Mouse (Mus musculus) cerebellum, adult (tissue): ENCODE measurements at regions not wholly inside any gene's neighbourhood (a gene's known extent, or its start where the extent isn't known, plus 50 kb on each side); places are given as distances from the start of the nearest gene placed in this dataset.

Source experiments
- ATAC-seq: cut with Nextera tagmentation; 2 replicates; pipeline ENCODE4 v1.9.2; 2017; ENCODE audit warnings: mild to moderate bottlenecking, moderate library complexity, mixed read lengths; ENCODE audit not compliant: insufficient number of reproducible peaks, low FRiP score, low TSS enrichment

DNA sequence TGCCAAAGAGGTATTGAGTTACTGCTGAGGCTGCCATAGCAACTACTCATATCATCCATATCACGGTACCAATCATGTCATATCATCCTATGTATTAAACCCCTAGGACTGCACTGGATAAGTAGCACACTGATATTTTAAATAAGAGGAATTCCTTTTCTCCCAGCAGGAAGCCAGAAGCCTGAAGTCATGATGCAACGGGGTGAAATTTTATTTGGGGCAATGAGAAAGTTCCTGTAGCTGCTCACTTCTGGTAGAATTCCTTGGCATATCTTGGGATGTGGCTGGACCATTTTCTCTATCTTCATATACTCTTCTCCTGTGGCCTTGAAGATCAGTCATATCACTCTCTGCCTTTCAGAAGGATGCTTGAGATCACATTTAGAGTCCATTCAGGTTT lies 87.3 kb upstream of the 4933402D24Rik start:
- ATAC-seq: no peak

DNA sequence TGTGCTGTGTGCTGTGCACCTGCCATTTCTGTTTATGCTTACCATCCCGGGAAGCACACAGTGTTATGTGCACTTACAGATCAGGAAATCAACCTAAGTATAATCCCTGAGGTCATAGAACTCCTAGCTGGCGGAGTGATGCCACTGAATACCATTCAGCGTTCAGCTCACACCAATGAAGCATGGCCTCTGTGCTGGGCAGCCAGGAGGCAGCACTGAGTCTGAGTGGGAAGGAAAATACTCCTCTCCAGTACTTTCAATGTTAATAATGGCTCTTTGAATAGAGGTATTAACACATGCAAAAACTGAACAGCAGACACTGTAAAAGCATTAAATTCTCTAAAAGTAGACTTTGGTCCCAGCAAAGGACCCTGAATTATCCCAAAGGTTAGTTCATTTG lies 85.7 kb upstream of the 4933402D24Rik start:
- ATAC-seq: no peak

DNA sequence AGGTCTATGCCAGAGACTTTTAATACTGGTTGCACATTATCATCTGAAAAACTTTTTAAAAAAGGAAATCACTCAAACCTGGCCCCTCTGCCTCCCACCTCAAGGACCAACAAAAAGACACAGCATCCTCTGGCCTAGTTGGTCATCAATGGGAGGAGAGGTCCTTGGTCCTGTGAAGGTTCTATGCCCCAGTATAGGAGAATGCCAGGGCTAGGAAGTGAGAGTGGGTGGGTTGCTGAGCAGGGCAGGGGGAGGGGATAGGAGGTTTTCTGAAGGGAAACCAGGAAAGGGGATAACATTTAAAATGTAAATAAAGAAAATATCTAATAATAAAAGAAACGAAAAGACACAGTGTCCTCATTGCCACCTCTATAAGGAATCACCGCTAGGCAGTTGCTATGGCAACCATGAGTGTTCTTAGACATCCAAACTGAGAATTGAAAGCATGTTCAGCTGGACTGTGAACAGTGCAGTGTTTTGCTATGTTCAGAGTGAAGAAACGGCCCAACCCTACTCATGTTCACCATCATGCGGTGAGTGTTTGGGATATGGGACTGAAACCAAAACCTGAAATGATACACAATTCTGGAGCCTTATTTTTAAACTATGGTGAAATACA lies 82.5 kb upstream of the 4933402D24Rik start:
- ATAC-seq: no peak

DNA sequence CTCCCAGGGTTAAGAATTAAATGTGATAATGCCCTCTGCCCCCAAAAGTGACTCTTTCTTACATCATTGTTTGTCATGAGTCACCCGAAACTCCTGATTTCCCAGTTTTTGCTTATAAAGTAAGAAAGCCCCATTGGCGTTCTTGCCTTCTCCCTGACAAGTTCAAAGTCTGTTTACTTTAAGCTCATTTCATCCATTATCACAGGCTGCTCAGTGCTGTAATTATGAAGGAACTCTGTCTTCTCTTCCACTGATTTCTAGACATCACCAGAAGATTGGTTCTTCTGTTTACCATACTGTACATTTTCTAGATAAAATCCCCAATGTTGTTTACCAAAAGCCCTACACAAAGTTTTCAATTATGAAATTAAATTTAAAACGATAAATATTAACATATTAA lies 81.2 kb upstream of the 4933402D24Rik start:
- ATAC-seq: no peak

DNA sequence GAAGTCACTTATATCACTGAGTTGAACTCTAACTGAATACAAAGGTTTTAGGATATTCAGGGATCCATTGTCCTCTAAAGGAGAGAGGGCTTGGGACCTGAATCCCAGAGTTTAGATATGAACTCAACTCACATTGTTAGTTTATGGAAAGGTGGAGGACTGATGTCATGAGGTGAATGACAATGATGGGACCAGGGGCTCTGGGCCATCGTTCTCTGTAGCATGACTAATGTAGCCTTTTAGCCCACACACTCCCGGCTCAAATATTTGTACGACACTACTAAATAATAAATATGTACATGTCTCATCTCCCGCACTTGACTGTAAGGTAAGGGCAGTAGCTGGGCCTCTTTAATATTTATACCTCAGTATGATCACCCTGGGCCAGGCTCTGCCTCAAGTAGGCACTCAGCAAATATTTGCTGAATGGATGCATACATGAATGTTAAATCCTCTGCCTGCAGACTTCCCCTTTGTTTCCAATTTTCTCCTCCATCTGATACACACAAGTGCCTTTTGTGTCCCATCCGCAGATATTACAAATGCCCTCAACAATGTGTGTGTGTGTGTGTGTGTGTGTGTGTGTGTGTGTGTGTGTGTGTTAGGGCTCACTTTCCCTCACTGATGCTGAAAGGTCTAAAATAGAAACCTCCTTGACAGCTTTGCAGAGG lies 59.2 kb upstream of the 4933402D24Rik start:
- no peak for ATAC-seq

DNA sequence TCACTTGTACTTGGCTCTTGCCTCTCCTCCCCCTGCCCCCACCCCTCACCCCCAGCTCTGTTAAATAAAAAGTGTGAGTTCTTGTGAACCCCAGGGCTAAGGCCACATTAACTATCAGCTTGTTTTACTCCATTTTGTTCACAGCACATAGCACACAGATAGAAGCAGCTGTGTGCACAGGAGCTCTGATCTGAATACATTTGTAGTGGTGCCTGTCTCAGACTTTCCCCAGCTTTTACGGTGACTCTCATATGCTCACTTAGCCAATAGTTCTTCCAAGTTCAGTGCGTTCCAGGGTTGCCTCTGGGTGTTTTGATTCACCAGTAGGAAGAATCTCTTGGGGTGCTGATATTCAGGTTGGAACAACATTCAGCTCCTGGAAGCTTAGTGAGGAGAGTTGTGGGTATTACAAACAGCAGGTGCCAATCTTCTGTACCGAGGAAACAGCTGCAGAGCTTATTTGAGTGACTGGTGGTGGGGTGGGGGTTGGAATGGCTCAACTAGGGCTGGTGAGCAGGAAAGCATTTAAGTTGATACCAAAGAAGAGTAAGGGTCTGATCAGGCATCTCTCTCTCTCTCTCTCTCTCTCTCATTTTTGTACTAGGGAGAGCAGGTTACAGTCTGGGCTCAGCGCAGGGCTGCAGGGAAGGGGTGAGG lies 51.7 kb upstream of the 4933402D24Rik start:
- ATAC-seq: no peak

DNA sequence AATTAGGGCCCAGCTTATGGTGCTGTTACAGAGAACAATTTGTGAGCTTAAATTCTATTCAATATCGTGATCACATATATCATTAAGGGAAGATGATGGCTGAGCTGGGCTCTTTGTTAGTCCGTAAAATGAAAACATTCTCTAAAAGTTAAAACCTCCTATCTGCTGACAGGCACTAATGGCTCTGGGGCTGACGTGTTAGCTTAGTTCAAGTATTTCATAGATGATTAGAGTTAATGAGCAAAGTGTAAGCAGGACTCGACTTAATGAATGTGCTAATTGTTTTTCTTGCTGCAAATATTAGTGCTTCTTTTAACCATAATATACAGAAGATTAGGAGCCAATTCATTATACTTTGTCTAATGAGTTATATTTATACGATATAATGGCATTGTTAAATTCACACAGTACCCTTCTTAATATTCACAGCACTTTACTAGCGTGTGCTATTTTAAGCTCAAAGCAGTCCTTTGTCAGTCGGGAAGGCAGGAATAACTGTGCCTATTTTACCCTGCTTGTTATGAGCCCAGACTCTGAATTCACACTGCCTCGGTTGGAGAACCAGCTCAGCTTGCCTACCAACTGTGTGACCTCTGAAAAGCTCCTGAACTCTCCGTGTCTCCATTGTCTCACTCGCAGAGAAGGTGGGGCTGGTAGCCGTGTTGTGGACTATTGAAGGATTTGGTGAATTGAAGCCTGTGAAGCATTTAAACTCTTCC lies 50.6 kb upstream of the 4933402D24Rik start:
- no peak for ATAC-seq
